Mouse (Mus musculus): ENCODE measurements at regions not wholly inside any gene's neighbourhood (a gene's known extent, or its start where the extent isn't known, plus 50 kb on each side); places are given as distances from the start of the nearest gene placed in this dataset.

GRCm38 (mm10) chr14:114952280-114952679, 139.7 kb upstream of the Gpc5 start:
- Histone ChIP-seq H3K27me3 (ENCODE audit: insufficient read depth, low read length) (no peaks in the 10 kb centered on the region), H3K36me3 (replicated peaks; ENCODE audit: insufficient read depth, low read length) (no peaks in the 10 kb centered on the region), H3K4me1 (ENCODE audit: insufficient read depth) (peaks cover 2% of the 10 kb centered on the region; the same call in 1 of the 2 replicates), H3K27ac (ENCODE audit: low read depth) (no peak overlapping the region), H3K9me3 (ENCODE audit: low read length) (no peaks in the 10 kb centered on the region), H3K9ac (replicated peaks) (no peak overlapping the region), H3K4me2 (ENCODE audit: low read depth, low read length) (no peak overlapping the region), H3K4me3 (ENCODE audit: low read depth, low read length) (no peak overlapping the region)
- WGBS (ENCODE audit: insufficient replicate concordance): 12% methylated on average over 5 of the region's 5 CpGs
- TF ChIP-seq CTCF (IDR thresholded peaks at IDR 0.05; ENCODE audit: low read depth) (no peak), EP300 (IDR thresholded peaks at IDR 0.05; ENCODE audit: low read depth) (no peak)
- no peak for ATAC-seq
- no peak for DNase-seq

- Histone ChIP-seq H3K9ac (replicated peaks) (no peak overlapping the region), H3K4me1 (ENCODE audit: insufficient read depth) (0 out of 2 replicates have a peak, but pooled peaks cover 2% of the 10 kb centered on the region), H3K9me3 (ENCODE audit: low read length) (no peaks in the 10 kb centered on the region), H3K4me2 (ENCODE audit: low read depth, low read length) (no peak overlapping the region), H3K4me3 (ENCODE audit: low read depth, low read length) (no peak overlapping the region), H3K27ac (ENCODE audit: low read depth) (no peak overlapping the region), H3K36me3 (replicated peaks; ENCODE audit: insufficient read depth, low read length) (no peaks in the 10 kb centered on the region), H3K27me3 (ENCODE audit: insufficient read depth, low read length) (no peaks in the 10 kb centered on the region)
- TF ChIP-seq EP300 (IDR thresholded peaks at IDR 0.05; ENCODE audit: low read depth) (no peak), CTCF (IDR thresholded peaks at IDR 0.05; ENCODE audit: low read depth) (no peak)
- DNase-seq (no peak), ATAC-seq (no peak)
- 38% methylated on average over 4 of the region's 4 CpGs for WGBS (ENCODE audit: insufficient replicate concordance)
Observed at GRCm38 (mm10) chr14:114953070-114953665, 138.8 kb upstream of the Gpc5 start.

DNA sequence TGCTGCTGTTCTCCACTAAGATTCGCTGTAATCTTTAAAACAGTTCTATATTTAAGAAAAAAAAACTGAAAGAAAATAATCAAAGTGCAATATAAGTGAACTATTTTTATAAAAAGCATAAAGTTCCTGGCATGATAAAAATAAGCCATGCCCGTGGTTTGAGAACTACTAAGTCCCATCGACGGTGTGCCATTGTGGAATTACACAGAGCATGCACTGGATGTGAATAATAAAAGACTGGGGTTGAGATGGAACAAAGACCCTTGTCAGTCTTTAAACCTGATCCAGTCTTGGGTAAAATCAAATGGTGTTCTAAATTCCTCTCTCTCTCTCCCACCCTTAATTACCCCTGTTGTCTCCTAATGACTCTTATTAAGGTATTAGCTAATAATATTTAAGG, 137.7 kb upstream of the Gpc5 start:
- Histone ChIP-seq H3K27ac (ENCODE audit: low read depth) (no peak overlapping the region), H3K9me3 (ENCODE audit: low read length) (no peaks in the 10 kb centered on the region), H3K27me3 (ENCODE audit: insufficient read depth, low read length) (no peaks in the 10 kb centered on the region), H3K4me2 (ENCODE audit: low read depth, low read length) (no peak overlapping the region), H3K36me3 (replicated peaks; ENCODE audit: insufficient read depth, low read length) (no peaks in the 10 kb centered on the region), H3K4me3 (ENCODE audit: low read depth, low read length) (no peak overlapping the region), H3K4me1 (ENCODE audit: insufficient read depth) (0 out of 2 replicates have a peak, but pooled peaks cover under 1% of the 10 kb centered on the region), H3K9ac (replicated peaks) (no peak overlapping the region)
- TF ChIP-seq EP300 (IDR thresholded peaks at IDR 0.05; ENCODE audit: low read depth): no peak
- TF ChIP-seq CTCF (IDR thresholded peaks at IDR 0.05; ENCODE audit: low read depth): no peak
- 57% methylated on average over 4 of the region's 4 CpGs for WGBS (ENCODE audit: insufficient replicate concordance)
- DNase-seq: no peak
- ATAC-seq: no peak

GRCm38 (mm10) chr14:114955572-114955971, 136.4 kb upstream of the Gpc5 start:
- no peak overlapping the region for H3K4me3 ChIP-seq (ENCODE audit: low read depth, low read length)
- TF ChIP-seq CTCF (IDR thresholded peaks at IDR 0.05; ENCODE audit: low read depth) (no peak), EP300 (IDR thresholded peaks at IDR 0.05; ENCODE audit: low read depth) (no peak)
- ATAC-seq (no peak), DNase-seq (no peak)
- no peaks in the 10 kb centered on the region for H3K36me3 ChIP-seq (replicated peaks; ENCODE audit: insufficient read depth, low read length)
- no peaks in the 10 kb centered on the region for H3K9me3 ChIP-seq (ENCODE audit: low read length)
- H3K4me1 ChIP-seq (ENCODE audit: insufficient read depth): no peaks in the 10 kb centered on the region
- H3K9ac ChIP-seq (replicated peaks): no peak overlapping the region
- no peak overlapping the region for H3K4me2 ChIP-seq (ENCODE audit: low read depth, low read length)
- no peak overlapping the region for H3K27ac ChIP-seq (ENCODE audit: low read depth)
- H3K27me3 ChIP-seq (ENCODE audit: insufficient read depth, low read length): no peaks in the 10 kb centered on the region
- 53% methylated on average over 2 of the region's 2 CpGs for WGBS (ENCODE audit: insufficient replicate concordance)

GRCm38 (mm10) chr14:114960273-114960672, 131.7 kb upstream of the Gpc5 start:
- Histone ChIP-seq H3K9me3 (ENCODE audit: low read length) (no peaks in the 10 kb centered on the region), H3K4me2 (ENCODE audit: low read depth, low read length) (no peak overlapping the region), H3K4me1 (ENCODE audit: insufficient read depth) (no peaks in the 10 kb centered on the region), H3K27ac (ENCODE audit: low read depth) (no peak overlapping the region), H3K27me3 (ENCODE audit: insufficient read depth, low read length) (no peaks in the 10 kb centered on the region), H3K36me3 (replicated peaks; ENCODE audit: insufficient read depth, low read length) (no peaks in the 10 kb centered on the region), H3K9ac (replicated peaks) (no peak overlapping the region), H3K4me3 (ENCODE audit: low read depth, low read length) (no peak overlapping the region)
- WGBS (ENCODE audit: insufficient replicate concordance): 52% methylated on average over 5 of the region's 5 CpGs
- no peak for ATAC-seq
- no peak for DNase-seq
- TF ChIP-seq CTCF (IDR thresholded peaks at IDR 0.05; ENCODE audit: low read depth) (no peak), EP300 (IDR thresholded peaks at IDR 0.05; ENCODE audit: low read depth) (no peak)

GRCm38 (mm10) chr14:114965941-114966340, 126.1 kb upstream of the Gpc5 start:
- 72% methylated on average over 3 of the region's 3 CpGs for WGBS (ENCODE audit: insufficient replicate concordance)
- no peak overlapping the region for H3K9ac ChIP-seq (replicated peaks)
- TF ChIP-seq CTCF (IDR thresholded peaks at IDR 0.05; ENCODE audit: low read depth): no peak
- no peak for TF ChIP-seq EP300 (IDR thresholded peaks at IDR 0.05; ENCODE audit: low read depth)

More at GRCm38 (mm10) chr14:114965941-114966340, 126.1 kb upstream of the Gpc5 start:
- Histone ChIP-seq H3K9me3 (ENCODE audit: low read length) (no peaks in the 10 kb centered on the region), H3K27ac (ENCODE audit: low read depth) (no peak overlapping the region), H3K4me3 (ENCODE audit: low read depth, low read length) (no peak overlapping the region), H3K36me3 (replicated peaks; ENCODE audit: insufficient read depth, low read length) (no peaks in the 10 kb centered on the region), H3K4me1 (ENCODE audit: insufficient read depth) (no peaks in the 10 kb centered on the region), H3K4me2 (ENCODE audit: low read depth, low read length) (no peak overlapping the region), H3K27me3 (ENCODE audit: insufficient read depth, low read length) (no peaks in the 10 kb centered on the region)
- no peak for ATAC-seq
- no peak for DNase-seq

Data from liver, postnatal 0 days (tissue).